Mouse (Mus musculus): Measurements from ENCODE around the gene Tbc1d7.

The Tbc1d7 gene

DNA sequence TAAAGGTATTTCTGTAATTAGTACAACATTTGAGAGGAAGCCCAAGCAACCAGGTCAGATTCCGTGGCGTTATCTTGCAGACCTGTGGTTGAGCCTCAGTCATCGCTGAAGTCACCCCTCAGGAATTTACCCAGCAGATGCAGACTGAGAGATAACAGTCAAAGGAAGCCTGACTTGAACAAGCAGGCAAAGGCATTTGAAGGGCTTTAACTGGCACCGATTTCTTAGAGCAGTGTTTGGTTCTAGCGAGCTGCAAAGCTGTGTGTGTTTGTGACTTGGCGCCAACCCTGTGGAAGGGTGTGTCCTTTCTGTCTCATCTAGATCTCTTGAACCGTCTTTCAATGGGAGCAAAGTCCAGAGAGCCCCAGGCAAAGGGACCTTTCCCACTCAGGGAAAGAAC, 22.0 kb upstream of the Tbc1d7 start:
- no peak for DNase-seq

DNA sequence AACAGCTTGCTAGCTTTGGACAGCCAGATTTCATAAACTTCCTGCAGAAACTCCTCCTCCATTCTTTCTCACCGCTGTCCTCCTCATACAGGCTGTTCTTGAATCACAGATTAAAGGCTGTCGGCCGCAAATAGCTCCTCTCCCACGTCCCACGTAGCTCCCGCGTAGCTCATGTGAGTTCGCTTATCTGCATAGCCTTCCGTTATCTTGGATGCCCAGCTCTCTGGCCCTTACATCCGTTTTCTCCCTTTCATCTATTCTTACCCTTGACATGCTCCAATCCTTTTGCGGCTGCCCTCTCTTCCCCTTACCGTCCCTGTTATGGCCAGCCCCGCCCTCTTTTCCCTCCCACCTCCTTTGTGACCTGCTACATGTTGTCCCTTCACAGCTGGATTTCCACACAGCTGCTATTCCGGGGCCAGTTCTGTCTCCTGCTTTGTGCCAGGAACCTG, 20.5 kb upstream of the Tbc1d7 start:
- DNase-seq, result peak; percentile 42 to 54

DNA sequence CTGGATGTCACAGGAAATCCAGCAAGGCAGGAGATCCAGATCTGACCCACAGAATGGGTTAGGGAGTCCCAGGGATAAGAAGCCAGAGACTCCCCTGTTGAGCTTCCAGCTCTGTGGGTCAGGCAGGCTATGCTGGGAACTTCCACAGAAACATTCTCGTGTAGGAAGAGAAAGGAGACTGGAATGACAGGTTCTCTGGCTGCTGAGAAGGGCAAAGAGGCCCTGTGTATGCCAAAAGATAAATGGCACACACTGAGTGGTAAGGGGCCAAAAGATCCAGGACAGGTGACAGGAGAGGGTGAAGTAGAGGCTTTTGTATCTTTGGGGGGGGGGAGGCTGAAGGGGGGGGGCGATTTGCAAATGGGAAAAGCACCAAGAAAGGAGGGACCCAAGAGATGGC, 20.0 kb upstream of the Tbc1d7 start:
- DNase-seq, result no peak

DNA sequence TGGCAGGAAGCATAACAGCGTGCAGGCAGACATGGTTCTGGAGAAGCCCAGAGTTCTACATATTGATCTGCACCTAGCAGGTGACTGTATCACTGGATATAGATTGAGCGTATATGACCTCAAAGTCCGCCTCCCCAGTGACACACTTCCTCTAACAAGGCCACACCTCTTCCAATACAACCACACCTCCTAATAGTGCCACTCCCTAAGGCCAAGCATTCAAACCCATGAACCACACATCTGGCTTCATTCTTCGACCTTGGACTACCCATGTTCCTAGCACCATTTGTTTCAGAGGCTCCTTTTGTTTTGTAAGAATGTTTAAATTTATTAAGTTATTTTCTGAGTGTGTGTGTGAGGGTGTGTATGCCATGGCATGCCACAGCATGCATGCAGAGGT, 16.4 kb upstream of the Tbc1d7 start:
- no peak for DNase-seq

DNA sequence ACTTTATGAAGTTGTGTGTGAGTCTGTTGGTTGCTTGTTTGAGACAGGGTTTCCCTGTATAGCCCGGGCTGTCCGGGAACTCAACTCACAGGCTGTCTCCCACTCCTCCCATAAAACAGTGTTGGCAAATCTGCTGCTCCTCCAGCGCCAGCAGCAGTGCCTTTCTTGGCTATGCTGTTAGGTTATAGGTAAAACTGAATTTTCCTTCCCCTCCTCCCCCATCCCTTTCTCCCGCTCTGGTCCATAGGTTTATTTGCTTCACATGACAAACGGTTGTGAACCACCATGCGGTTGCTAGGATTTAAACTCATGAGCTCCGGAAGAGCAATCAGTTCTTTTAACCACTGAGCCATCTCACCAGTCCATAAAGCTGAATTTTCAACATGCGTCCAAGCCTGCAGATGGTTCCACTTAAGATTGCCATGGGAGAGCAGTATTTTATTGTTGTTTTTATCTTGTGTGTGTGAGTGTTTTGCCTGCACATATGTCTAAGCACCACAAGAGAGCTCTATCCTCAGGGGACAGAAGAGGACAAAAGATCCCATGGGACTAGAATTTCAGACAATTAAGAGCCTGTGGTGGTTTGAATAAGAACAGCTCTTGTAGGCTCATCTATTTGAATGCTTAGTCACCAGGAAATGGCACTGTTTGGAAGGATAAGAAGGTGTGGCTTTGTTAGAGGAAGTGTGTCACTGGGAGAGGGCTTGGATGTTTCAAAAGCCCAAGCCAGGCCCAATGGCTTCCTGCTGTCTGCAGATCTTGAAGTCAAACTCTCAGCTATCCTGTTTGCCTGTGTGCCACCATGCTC, 12.2 kb upstream of the Tbc1d7 start:
- DNase-seq, result no peak

DNA sequence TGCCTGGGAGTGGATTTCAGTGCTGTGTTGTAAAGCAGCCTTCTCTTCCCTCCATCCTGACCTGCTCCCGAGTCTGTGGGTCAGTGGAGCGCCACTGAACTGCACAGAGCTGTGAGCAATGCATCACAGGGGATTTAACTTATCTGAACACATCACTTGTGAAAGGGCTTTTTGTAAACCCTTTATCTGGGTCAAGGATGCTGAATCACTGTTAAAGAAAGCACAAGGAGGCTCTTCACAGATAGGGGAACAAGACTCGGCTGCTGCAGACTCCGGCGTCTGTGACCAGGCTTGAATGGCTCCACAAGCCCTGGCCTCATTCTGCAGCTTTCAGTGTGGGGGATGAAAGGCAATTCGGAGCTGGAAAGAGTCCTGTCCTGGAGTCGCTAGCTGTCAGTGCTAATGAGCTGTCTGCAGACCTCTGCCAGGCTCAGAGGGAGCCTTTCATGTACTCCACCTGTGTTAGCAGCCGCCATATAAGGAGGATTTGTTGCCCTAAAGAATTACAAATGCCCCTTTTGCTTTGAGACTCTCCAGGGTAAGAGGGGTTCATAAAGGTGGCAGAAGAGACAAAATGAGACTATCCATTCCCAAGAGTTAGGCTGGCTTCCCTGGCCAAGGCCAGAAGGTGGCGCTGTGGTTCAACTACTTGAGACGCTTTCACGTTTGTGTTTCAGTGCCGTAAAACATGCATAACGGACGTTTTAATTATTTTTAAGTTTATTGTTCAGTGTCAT, 11.3 kb upstream of the Tbc1d7 start:
- peak; percentile 91 to 92 for DNase-seq

DNA sequence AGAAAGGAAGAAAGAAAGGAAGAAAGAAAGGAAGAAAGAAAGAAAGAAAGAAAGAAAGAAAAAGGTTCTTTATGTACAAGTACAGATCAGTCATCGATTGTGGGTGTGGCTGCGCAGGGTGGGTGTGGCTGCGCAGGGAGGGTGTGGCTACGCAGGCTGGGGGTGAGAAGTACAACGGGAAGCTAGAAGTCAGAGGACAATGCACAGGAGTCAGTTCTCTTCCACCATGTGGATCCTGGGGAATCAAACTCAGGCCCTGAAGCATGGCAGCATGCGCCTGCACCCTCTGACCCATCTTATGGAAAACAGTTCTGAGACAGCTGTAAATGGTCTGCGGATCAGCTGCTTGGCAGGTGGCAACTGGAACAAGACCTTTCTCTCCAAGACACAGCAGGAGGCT, 9.8 kb upstream of the Tbc1d7 start:
- DNase-seq, result no peak

DNA sequence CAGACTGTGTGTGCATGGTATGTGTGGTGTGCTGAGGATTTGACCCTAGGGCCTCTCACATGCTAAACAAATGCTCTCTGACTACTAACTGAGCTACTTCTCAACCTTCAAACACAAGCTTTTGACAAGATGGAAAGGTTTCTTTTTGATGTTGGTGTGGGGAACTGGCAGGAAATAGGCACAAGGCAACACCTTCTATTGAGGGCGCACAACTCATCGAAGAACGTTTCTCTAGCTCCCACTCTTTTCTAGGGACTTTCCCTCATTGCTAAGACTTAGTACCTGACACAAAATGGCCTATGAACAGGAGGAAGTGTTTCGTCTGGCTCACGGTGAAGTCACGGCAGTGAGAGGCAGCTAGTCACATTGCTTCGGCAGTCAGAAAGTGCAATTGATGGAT, 6.0 kb upstream of the Tbc1d7 start:
- no peak for DNase-seq

DNA sequence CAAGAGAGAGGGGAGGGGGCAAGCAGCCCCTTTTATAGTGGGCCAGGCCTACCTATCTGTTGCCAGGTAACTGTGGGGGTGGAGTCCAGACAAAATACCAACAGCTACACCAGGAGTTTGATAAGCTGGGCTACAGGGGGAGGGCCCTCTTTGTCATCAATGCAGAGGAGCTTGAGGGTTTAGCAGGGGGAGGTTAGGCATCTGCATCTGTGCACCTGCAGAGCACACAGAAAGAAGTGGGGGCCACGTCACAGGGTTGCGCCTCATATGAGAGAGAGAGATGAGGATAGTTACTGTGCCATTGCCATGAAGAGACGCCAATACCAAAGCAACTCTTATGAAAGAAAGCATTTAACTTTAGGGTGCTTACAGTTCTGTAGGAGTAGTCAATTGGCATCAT, 5.4 kb upstream of the Tbc1d7 start:
- DNase-seq, result no peak

DNA sequence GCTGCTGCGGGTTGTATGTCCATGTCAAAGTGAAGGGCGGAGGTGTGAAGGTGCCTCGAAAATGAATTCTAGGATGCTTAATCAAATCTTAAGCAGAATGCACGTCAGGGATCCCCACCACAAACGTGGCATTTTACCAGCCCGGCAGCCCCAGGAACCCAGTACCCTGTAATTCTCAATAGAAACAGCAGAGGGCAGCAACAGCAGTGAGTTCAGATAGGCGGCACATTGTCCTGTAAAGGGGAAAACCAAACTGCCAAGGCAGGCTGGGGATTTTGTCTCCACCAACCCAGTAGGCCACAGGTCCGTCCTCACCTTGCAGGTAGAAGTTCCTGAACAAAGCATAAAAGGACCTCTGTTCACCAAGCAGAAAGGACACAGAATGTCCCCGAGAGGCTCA, 2.0 kb upstream of the Tbc1d7 start:
- DNase-seq, result peak; percentile 79 to 83

DNA sequence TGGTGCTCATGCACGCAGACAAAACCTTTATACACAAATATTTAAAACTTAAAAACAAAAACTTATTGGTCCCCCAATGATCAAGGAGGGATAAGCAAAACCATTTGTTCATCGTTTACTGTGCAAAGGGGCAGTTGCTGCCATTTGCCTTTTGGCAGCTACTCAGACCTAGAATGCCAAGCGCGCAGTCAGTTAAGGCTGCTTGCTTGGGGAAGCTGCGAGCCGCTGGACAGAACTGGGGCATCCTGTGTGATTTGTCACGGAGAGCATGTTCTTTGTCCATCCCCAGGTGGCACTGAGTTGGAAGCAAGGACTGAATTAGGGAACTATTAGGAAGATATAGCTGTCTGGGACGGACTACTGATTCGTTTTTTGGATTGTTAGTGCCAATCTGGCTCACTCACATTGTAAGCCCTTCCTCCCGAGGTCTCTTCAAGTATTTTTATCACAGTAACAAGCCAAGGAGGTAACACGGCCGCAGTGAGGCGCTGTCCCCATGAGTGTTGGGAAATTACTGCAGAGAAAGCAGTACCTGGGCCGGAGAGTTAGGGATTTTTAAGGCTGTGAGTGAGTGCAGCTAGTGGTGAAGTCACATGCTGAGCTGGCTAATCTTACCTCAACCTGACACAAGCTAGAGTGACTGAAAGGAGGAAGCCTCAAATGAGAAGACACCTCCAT, 874 bp upstream of the Tbc1d7 start:
- DNase-seq, result peak; percentile 41 to 63

DNA sequence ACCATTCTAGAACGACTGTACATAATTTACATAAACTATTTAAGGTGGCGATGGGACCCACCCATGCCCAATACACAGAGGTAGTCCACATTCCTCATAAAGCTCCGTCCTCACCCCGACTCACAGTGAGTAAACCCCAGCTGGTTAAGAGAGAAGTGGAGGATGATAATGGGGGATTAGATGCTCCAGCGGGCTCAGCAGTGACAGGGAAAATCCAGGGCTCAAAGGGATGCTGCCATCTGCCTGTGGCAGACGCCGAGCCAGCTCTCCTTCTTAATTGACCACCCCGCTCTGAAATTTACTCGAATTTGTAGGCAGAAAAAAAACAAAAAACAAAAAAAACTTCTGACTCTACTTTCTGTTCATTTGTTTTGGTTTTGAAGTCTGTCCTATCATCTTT, 3.6 kb downstream of the Tbc1d7 start:
- no peak for DNase-seq

DNA sequence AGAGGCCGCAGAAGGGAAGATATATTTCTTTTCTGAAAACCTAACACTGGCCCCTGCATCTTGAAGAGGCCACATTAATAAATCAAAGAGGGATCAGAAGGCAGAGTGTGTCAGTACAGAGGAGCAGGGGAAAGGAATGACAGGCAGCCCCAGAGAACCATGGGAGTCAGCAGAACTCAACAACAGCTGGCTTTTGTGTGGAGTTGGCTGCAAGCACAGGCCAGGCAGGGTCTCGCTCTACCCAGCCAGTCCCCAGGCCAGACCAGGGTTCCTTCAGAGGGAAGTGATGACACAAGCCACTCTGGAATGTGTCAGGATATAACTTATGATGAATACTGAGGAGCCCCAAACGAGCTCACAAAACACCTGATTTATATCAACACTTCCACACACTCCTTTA, 11.9 kb downstream of the Tbc1d7 start:
- DNase-seq, result peak; percentile 67 to 81

DNA sequence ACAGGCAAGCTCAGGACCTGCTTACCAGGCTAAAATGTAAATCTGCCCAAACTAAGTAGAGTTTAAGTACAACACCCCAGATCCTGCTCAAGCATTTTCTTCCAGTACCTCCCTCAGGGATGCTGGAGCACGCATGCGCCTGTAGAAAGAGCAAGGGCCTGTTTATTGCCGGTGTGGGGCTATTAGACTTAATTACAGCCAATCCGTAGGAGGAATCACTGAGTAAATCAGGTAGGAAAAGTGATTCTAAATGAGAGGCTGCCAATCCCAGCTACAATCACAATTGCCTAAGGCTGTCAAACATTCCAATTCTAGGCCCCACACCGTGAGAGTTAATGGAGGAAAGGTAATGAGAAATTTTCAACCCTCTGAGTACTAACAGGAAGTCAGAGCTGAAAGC, 13.0 kb downstream of the Tbc1d7 start:
- peak; percentile 21 to 51 for DNase-seq

DNA sequence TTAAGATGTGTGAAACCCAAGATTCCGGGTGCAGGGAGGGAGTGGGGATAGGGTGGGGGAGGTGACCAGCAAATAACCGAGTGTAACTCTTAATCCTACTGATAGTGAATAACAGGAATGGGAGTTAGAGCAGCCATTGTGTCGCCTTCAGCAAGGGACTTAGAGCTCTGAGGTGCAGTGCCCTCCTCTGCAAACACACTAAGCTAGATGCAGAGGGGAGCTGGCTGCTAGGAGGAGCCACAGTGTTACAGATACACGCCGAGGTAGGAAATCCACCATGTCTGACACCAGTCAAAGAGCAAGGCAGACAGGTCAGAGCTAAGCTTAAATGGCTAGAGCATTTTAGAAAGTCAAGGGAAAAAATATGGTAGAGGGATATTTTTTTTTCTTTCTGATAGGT, 13.9 kb downstream of the Tbc1d7 start:
- no peak for DNase-seq

DNA sequence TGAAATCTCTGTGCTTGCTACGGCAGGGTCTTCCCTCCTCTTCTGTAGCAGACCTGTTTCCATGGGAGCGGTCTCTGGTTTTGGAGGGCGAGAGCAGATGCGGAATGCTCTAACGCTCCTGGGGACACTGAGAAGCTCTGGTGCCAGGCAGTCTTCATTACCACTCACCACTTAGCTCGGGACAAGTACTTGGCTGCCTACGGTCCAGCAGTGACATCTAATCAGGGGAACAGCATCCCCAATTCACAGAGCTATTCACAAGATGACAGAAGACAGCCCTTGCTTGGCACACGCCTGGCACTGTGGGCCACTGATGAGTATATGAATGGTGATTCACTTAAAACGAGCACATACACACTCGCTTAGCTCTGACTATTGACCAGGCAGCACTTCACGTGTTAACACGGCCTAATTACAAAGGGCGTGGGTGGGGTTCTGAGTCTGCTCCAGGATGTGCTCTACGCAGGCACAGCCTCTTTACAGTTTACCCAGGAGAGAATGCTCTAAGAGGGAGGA, 19.2 kb downstream of the Tbc1d7 start:
- no peak for DNase-seq

DNA sequence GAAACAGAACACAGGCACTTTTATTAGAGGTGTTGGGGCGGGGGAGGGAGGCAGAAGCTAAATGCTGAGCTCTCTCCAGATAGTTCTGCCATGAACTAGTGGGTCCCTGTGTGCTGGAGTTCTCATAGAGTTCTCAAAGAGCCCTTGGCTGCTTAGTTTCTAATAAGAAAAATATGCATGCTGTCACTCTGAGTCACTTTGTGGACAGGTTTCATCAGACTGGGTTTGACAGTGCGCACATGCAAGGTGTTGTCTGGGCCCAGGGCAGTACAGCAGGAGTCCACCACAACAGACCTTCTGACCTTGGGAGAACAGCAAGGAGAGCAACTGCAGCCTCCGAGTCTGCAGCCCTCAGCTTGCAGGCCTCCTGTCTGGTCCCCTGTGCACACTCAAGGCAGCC, 21.6 kb downstream of the Tbc1d7 start:
- no peak for DNase-seq

DNA sequence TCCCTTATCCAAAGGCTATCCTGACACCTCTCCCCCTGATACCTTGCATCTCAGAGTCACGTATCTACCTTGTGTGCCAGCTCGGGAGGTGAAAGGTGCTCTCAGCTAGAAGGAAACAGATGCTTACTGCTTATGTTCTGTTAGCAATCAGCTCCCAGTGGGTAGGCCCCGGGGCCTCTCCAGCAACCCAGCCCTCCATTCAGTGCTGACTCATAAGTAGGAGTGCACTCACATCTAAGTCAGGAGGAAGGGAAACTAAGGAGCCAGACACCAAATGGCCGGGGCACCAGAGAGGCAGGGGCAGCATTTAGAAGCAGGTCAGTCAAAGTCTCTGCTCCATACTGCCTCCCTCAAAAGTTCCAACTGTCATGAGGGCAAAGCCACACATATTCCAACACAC, 22.6 kb downstream of the Tbc1d7 start:
- DNase-seq, result no peak

DNA sequence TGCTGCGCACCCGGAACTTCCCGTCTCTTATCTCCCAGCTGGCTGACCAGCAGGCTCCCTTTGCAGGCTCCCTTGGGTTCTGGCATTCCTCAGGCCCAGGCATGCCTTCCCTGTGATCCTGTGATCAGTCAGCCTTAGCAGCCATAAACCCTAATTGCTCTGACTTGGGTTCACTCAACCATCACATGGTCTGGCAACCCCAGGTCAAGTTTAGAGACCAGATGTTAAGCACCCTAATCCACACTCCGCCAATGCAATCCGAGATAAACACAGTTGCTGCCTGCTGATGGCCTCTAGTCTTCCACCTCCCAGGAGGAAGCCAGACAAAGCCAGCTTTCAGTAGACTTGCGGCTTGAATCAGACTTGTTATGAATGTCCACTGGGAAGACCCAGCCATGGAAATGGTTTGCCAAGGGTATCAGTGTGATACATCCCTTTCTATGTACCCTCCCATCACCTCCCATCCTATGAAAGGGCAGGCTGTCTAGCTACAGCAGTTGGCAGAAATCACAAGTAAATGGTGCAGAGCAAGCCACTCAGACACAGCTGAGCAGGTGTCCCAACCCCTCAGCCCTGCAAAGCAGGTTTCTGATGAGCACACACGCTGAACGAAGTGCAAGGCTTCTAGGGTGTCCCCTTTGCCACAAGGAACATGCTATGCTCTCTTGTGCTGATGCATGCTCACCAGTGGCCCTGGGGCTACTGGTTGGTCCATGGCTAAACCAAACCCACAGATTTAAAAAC, 24.6 kb downstream of the Tbc1d7 start:
- peak; percentile 51 to 73 for DNase-seq

DNA sequence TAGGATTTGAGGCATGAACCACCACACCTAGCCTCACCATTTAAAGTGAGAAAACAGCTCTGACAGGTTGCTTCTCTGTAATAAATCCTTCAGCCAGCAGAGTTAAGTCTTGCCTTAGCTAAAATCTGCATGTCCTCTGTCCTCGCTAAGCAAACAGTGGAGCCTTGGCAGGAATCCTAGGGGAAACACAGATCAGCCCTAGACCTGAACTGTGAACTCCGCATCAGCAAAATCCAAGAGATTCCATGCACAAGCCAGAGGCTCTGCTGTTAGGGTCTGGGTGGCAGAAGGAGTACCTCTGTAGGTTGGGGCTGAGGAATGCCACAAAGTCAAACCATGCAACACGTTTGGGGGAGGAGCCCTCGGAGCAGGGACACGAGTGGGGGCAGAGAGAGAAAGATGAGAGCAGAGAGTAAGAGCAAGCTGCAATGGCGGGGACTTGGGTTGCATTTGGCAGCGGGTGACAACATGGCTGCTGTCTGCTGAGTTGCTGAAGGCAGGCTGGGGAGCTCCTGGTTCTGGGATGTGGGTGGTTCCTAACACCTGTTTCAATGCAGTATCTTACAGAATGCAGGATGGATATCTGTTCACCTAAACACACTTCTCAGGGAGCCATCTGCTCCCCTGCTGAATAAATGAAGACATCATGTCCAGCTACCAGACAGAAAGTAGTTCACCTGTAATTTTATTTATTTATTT, 26.4 kb downstream of the Tbc1d7 start:
- DNase-seq, result peak in 1 of 2 experiments; percentile 19

DNA sequence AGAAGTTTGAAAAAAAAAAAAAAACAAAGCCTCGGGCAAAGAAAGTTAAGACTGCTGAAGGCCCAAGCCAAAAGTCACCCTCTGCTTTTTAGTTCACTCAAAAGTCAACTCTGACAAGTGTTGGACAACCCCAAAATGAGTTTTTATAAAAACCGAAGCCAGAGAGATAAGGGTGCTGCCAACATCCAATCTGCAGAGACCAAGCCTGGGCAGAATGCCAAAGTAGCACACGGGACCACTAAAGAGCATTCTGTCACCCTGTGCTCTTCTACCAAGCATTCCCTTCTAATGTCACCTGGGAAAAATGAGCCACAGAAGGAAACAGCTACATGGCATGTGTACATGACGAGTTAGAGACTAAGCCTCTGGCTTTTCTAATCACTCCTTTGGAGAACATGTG, 36.8 kb downstream of the Tbc1d7 start:
- DNase-seq, result no peak

DNA sequence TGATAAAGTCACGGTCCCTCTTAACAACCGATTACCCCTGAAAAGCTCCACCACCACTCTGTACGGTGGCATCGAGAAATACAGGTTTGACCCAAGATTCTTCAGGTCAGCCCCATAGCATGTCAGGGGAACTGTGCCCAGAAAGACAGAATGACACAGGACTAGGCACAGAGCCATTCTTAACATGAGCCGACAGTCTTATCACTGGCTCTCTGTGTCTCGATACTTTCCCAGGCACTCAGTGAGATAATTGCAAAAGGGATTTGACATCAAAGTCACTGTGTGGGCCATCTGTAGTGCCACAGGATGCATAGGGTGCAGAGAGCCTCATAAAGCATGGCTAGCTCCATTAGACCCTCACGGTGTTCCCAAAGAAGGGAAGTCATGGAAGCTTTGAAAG, 37.9 kb downstream of the Tbc1d7 start:
- no peak for DNase-seq
